In the genomic region with DNA sequence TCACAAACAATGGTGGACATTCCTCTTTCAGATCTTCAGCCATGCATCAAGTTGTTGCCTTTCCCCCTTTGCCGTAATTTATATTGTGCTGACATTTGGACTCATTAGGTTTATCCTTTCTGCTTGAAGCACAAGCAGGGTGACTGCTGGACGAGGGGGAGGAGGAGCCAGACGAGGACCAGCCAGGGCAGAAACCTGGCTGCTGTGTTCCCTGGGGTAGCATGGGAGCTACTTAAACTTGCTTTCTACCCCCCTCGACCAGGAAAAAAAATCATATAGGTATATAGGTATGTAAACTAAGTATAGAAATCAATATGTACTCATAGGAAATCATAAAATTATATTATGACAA, we compare ENCODE assay signal across 11 mouse cellular contexts.
"Had no signal": no experiment of that assay in that cellular context is flagged by ENCODE, and none has a peak within 500 bp of the region (broad histone marks: within the 10 kb centered on the region; RNA-seq: fewer than 3 reads in every experiment).

No protein-coding gene starts in this region.

- H3K9me3 ChIP-seq: limb, embryonic 12.5 days had no signal

- H3K4me3 ChIP-seq: layer of hippocampus, adult 2 months; limb, embryonic 12.5 days; myocyte had no signal

- H3K4me2 ChIP-seq: limb, embryonic 12.5 days had no signal

- H3K27me3 ChIP-seq: limb, embryonic 12.5 days had no signal

- H3K9ac ChIP-seq: limb, embryonic 12.5 days had no signal

- DNase-seq: kidney, adult 18-20 months; kidney, postnatal 10 days; kidney, postnatal 4 days; retina, postnatal 1 day; right cerebral cortex, postnatal 4 days; spleen, adult 18-20 months; thymus, adult 18-20 months; thymus, postnatal 14 days had no signal

- H3K27ac ChIP-seq: layer of hippocampus, adult 2 months; limb, embryonic 12.5 days had no signal
